Mouse (Mus musculus) neural tube, embryonic 11.5 days (tissue): ENCODE data around the gene Grpel1. TPM values are rescaled to one million over a fixed set of nuclear protein-coding genes. Genes with fewer than 3 reads are reported as not detected.

ENCODE experiments used
- ATAC-seq: fragments of 200-750 bp; cut with Nextera tagmentation; 2 replicates; pipeline ENCODE4 v1.8.0; 2017; ENCODE audit warnings: moderate number of reproducible peaks, mild to moderate bottlenecking, moderate TSS enrichment, moderate library complexity; ENCODE audit not compliant: insufficient read depth, low FRiP score, low TSS enrichment
- DNase-seq: peaks from one replicate; pipeline ENCODE4 v3.0.0-alpha.2; 2015; ENCODE audit warnings: low spot score
- H3K27ac ChIP-seq: fragments of 300-500 bp; sonication (generic); 2 replicates; pipeline ENCODE4 v1.5.1; 2014; ENCODE audit warnings: low read depth, mild to moderate bottlenecking, low read length
- H3K27me3 ChIP-seq: fragments of 300-500 bp; sonication (generic); 2 replicates; pipeline ENCODE4 v1.6.1; 2014; ENCODE audit warnings: mild to moderate bottlenecking, low read length, mixed read lengths; ENCODE audit not compliant: control insufficient read depth, insufficient read depth
- H3K36me3 ChIP-seq: fragments of 300-500 bp; sonication (generic); 2 replicates; pipeline ENCODE4 v1.6.1; 2014; ENCODE audit warnings: mild to moderate bottlenecking, low read length, moderate library complexity, mixed read lengths; ENCODE audit not compliant: control insufficient read depth, insufficient read depth
- H3K4me1 ChIP-seq: fragments of 300-500 bp; sonication (generic); 2 replicates; pipeline ENCODE4 v1.6.1; 2014; ENCODE audit warnings: low read length, mixed read lengths; ENCODE audit not compliant: control insufficient read depth, insufficient read depth
- H3K4me2 ChIP-seq: fragments of 300-500 bp; sonication (generic); 2 replicates; pipeline ENCODE4 v1.6.1; 2014; ENCODE audit warnings: low read depth, mild to moderate bottlenecking, moderate library complexity
- H3K4me3 ChIP-seq: fragments of 300-500 bp; sonication (generic); 2 replicates; pipeline ENCODE4 v1.5.1; 2014; ENCODE audit warnings: low read depth, low read length
- H3K9ac ChIP-seq: fragments of 300-500 bp; sonication (generic); 2 replicates; pipeline ENCODE4 v1.6.1; 2014; ENCODE audit warnings: mild to moderate bottlenecking, low read length
- H3K9me3 ChIP-seq: fragments of 300-500 bp; sonication (generic); 2 replicates; pipeline ENCODE4 v1.6.1; 2016; ENCODE audit warnings: low read length; ENCODE audit not compliant: control insufficient read depth
- WGBS: fragments of 180-500 bp; shearing (Covaris S2); extraction: QIAGEN DNeasy Blood & Tissue Kit; methylation state at CpG from one replicate; pipeline ENCODE4 v1.1.7; 2014; 5-methylcytosine and 5-hydroxymethylcytosine counted together
- polyA plus RNA-seq: library from polyadenylated mRNA; unstranded; fragments of >200 nt; fragmentation: Nextera tagmentation; extraction: Ambion mirVana; gene quantifications from 2 replicates; pipeline ENCODE4 v1.2.1, GENCODE M21; 2014

Gene Grpel1
- polyA plus RNA-seq, 1 experiment from 2014 or later, result 58.6 TPM

GRCm38 (mm10) chr5:36508351-36508750 is 43.6 kb downstream of the Grpel1 start:
- H3K4me1 ChIP-seq, result no peaks in the 10 kb centered on the region
- H3K9ac ChIP-seq, result no peak overlapping the region
- 94% methylated on average over 10 of the region's 10 CpGs for WGBS
- peaks cover 2% of the 10 kb centered on the region; the same call in 1 of the 2 replicates for H3K36me3 ChIP-seq
- H3K27me3 ChIP-seq, result no peaks in the 10 kb centered on the region
- no peak overlapping the region for H3K4me3 ChIP-seq
- H3K27ac ChIP-seq, result no peak overlapping the region
- DNase-seq (no peak), ATAC-seq (no peak)
- H3K4me2 ChIP-seq, result no peak overlapping the region
- no peaks in the 10 kb centered on the region for H3K9me3 ChIP-seq

- Histone ChIP-seq H3K4me1 (no peaks in the 10 kb centered on the region), H3K9me3 (no peaks in the 10 kb centered on the region), H3K9ac (no peak overlapping the region), H3K27ac (no peak overlapping the region), H3K4me2 (no peak overlapping the region), H3K36me3 (peaks cover 5% of the 10 kb centered on the region), H3K4me3 (no peak overlapping the region), H3K27me3 (no peaks in the 10 kb centered on the region)
- no peak for ATAC-seq
- DNase-seq, result no peak
- WGBS, result 94% methylated on average over 2 of the region's 2 CpGs
Measured at GRCm38 (mm10) chr5:36510956-36511355, 46.2 kb downstream of the Grpel1 start.

GRCm38 (mm10) chr5:36515126-36515525 is 50.3 kb downstream of the Grpel1 start:
- ATAC-seq (no peak), DNase-seq (no peak)
- H3K27me3 ChIP-seq, result no peaks in the 10 kb centered on the region
- no peak overlapping the region for H3K4me3 ChIP-seq
- H3K4me2 ChIP-seq, result no peak overlapping the region
- no peaks in the 10 kb centered on the region for H3K9me3 ChIP-seq
- no peak overlapping the region for H3K9ac ChIP-seq
- 86% methylated on average over 1 of the region's 1 CpGs for WGBS
- H3K36me3 ChIP-seq, result peaks cover 5% of the 10 kb centered on the region
- no peak overlapping the region for H3K27ac ChIP-seq
- no peaks in the 10 kb centered on the region for H3K4me1 ChIP-seq

GRCm38 (mm10) chr5:36515558-36515957 is 50.8 kb downstream of the Grpel1 start:
- Histone ChIP-seq H3K4me3 (no peak overlapping the region), H3K27ac (no peak overlapping the region), H3K9me3 (no peaks in the 10 kb centered on the region), H3K9ac (no peak overlapping the region), H3K36me3 (peaks cover 5% of the 10 kb centered on the region), H3K27me3 (no peaks in the 10 kb centered on the region), H3K4me2 (no peak overlapping the region), H3K4me1 (no peaks in the 10 kb centered on the region)
- DNase-seq, result no peak
- WGBS, result 88% methylated on average over 5 of the region's 5 CpGs
- ATAC-seq, result no peak

GRCm38 (mm10) chr5:36517596-36517995 is 52.8 kb downstream of the Grpel1 start:
- ATAC-seq, result no peak
- no peak overlapping the region for H3K9ac ChIP-seq
- no peaks in the 10 kb centered on the region for H3K27me3 ChIP-seq
- no peaks in the 10 kb centered on the region for H3K4me1 ChIP-seq
- no peaks in the 10 kb centered on the region for H3K9me3 ChIP-seq
- H3K4me3 ChIP-seq, result no peak overlapping the region
- WGBS, result 87% methylated on average over 3 of the region's 3 CpGs
- H3K27ac ChIP-seq, result no peak overlapping the region
- no peak overlapping the region for H3K4me2 ChIP-seq
- no peak for DNase-seq
- H3K36me3 ChIP-seq, result peaks cover 5% of the 10 kb centered on the region

- H3K36me3 ChIP-seq, result peaks cover 5% of the 10 kb centered on the region; the same call in 1 of the 2 replicates
- H3K4me1 ChIP-seq, result no peaks in the 10 kb centered on the region
- 65% methylated on average over 3 of the region's 3 CpGs for WGBS
- ATAC-seq, result no peak
- no peaks in the 10 kb centered on the region for H3K27me3 ChIP-seq
- no peak overlapping the region for H3K9ac ChIP-seq
- no peak overlapping the region for H3K27ac ChIP-seq
- no peak overlapping the region for H3K4me2 ChIP-seq
- DNase-seq, result no peak
- no peaks in the 10 kb centered on the region for H3K9me3 ChIP-seq
- H3K4me3 ChIP-seq, result no peak overlapping the region
Measured at GRCm38 (mm10) chr5:36519751-36520150, 55.0 kb downstream of the Grpel1 start.

GRCm38 (mm10) chr5:36522782-36523181 is 58.0 kb downstream of the Grpel1 start:
- ATAC-seq (no peak), DNase-seq (no peak)
- Histone ChIP-seq H3K4me3 (no peak overlapping the region), H3K4me1 (no peaks in the 10 kb centered on the region), H3K27me3 (no peaks in the 10 kb centered on the region), H3K9me3 (no peaks in the 10 kb centered on the region), H3K9ac (no peak overlapping the region), H3K4me2 (no peak overlapping the region), H3K27ac (no peak overlapping the region), H3K36me3 (no peaks in the 10 kb centered on the region)
- WGBS, result 88% methylated on average over 2 of the region's 2 CpGs

- DNase-seq (no peak), ATAC-seq (no peak)
- Histone ChIP-seq H3K27ac (no peak overlapping the region), H3K9me3 (no peaks in the 10 kb centered on the region), H3K36me3 (no peaks in the 10 kb centered on the region), H3K4me2 (no peak overlapping the region), H3K4me3 (no peak overlapping the region), H3K9ac (no peak overlapping the region), H3K4me1 (peaks cover 2% of the 10 kb centered on the region; the same call in 1 of the 2 replicates), H3K27me3 (no peaks in the 10 kb centered on the region)
- 91% methylated on average over 5 of the region's 5 CpGs for WGBS
Measured at GRCm38 (mm10) chr5:36523219-36523703, 58.5 kb downstream of the Grpel1 start.
